Mouse (Mus musculus) limb, embryonic 13.5 days (tissue): ENCODE results near the gene Ndufb8. TPM values are rescaled to one million over a fixed set of nuclear protein-coding genes. Genes with fewer than 3 reads are reported as not detected.
A peak's percentile ranks its signal among the peaks of the same experiment; 100 is the strongest.

Experiments used
- ATAC-seq: fragments of 200-750 bp; cut with Nextera tagmentation; 2 replicates; pipeline ENCODE4 v1.8.0; 2017; ENCODE audit warnings: low read depth, moderate number of reproducible peaks, moderate TSS enrichment; ENCODE audit not compliant: low FRiP score
- H3K27ac ChIP-seq: fragments of 300-500 bp; sonication (generic); 2 replicates; pipeline ENCODE4 v1.5.1; 2015; ENCODE audit warnings: inconsistent platforms, mild to moderate bottlenecking, moderate library complexity
- H3K27me3 ChIP-seq: fragments of 300-500 bp; sonication (generic); 2 replicates; pipeline ENCODE4 v1.6.1; 2015; ENCODE audit warnings: mild to moderate bottlenecking, inconsistent platforms
- H3K36me3 ChIP-seq: fragments of 300-500 bp; sonication (generic); 2 replicates; pipeline ENCODE4 v1.6.1; 2015; ENCODE audit warnings: inconsistent platforms, mild to moderate bottlenecking, moderate library complexity
- H3K4me1 ChIP-seq: fragments of 300-500 bp; sonication (generic); 2 replicates; pipeline ENCODE4 v1.6.1; 2015; ENCODE audit warnings: inconsistent platforms
- H3K4me2 ChIP-seq: fragments of 300-500 bp; sonication (generic); replicated peaks from 2 replicates; pipeline ENCODE4 v1.6.1; 2015; ENCODE audit warnings: inconsistent platforms, mild to moderate bottlenecking, moderate library complexity
- H3K4me3 ChIP-seq: fragments of 300-500 bp; sonication (generic); 2 replicates; pipeline ENCODE4 v1.5.1; 2015; ENCODE audit warnings: moderate library complexity, mild to moderate bottlenecking, inconsistent platforms
- H3K9ac ChIP-seq: fragments of 300-500 bp; sonication (generic); 2 replicates; pipeline ENCODE4 v1.6.1; 2015; ENCODE audit warnings: mild to moderate bottlenecking, inconsistent platforms
- H3K9me3 ChIP-seq: fragments of 300-500 bp; sonication (generic); 2 replicates; pipeline ENCODE4 v1.6.1; 2016; ENCODE audit warnings: inconsistent platforms
- WGBS: fragments of 180-500 bp; shearing (Covaris S2); methylation state at CpG from one replicate; pipeline ENCODE4 v1.1.7; 2015; 5-methylcytosine and 5-hydroxymethylcytosine counted together
- polyA plus RNA-seq: library from polyadenylated mRNA; unstranded; fragments of >200 nt; fragmentation: Nextera tagmentation; extraction: Ambion mirVana; gene quantifications from 2 replicates; pipeline ENCODE4 v1.2.1, GENCODE M21; 2015

The Ndufb8 gene
- polyA plus RNA-seq: 497 and 524 TPM in 2 replicates

- Histone ChIP-seq H3K9me3 (no peaks in the 10 kb centered on the region), H3K36me3 (peaks cover 36% of the 10 kb centered on the region), H3K4me2 (peak within 1 kb of the TSS; percentile 93), H3K27ac (no peak within 1 kb of the TSS), H3K4me1 (peaks cover 15% of the 10 kb centered on the region), H3K9ac (peak within 1 kb of the TSS; percentile 88), H3K4me3 (peak within 1 kb of the TSS; percentile 96), H3K27me3 (peaks cover 6% of the 10 kb centered on the region; the same call in 1 of the 2 replicates)
- WGBS: 0% methylated on average over 50 of the region's 50 CpGs
- ATAC-seq: peak; percentile 91
Measured at GRCm38 (mm10) chr19:44554861-44555590, at the start of gene Ndufb8. Gene Ndufb8, minus strand, starts transcription at chr19:44555440.

DNA sequence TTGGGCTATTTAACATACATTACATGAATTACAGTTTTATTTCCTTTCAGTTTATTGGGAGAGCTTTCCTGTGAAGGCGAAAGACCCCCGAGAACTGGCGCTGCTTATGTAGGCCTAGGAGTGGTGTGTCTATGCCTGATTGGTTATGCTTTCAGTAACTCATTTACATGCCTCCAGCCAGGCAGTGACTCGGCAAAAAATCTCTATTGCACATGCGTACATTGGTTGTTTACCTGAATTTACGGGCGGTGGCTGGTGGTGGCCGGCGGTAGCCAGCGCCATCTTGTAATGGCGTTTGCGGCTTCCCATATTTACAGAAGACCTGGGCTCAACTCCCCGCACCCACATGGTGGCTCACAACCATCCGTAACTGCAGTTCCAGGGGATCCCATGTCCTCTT, 38.9 kb upstream of the Ndufb8 start:
- Histone ChIP-seq H3K9ac (no peak overlapping the region), H3K27me3 (peaks cover 22% of the 10 kb centered on the region), H3K4me2 (no peak overlapping the region), H3K9me3 (no peaks in the 10 kb centered on the region), H3K4me1 (no peaks in the 10 kb centered on the region), H3K4me3 (no peak overlapping the region), H3K27ac (no peak overlapping the region), H3K36me3 (no peaks in the 10 kb centered on the region)
- no peak for ATAC-seq
- WGBS: 93% methylated on average over 14 of the region's 14 CpGs

- H3K4me3 ChIP-seq: no peak overlapping the region
Measured at GRCm38 (mm10) chr19:44591638-44592037, 36.4 kb upstream of the Ndufb8 start.

GRCm38 (mm10) chr19:44590992-44591391, 35.8 kb upstream of the Ndufb8 start:
- H3K9me3 ChIP-seq: no peaks in the 10 kb centered on the region
- H3K9ac ChIP-seq: no peak overlapping the region
- H3K4me3 ChIP-seq: no peak overlapping the region
- no peak overlapping the region for H3K4me2 ChIP-seq
- no peaks in the 10 kb centered on the region for H3K4me1 ChIP-seq
- H3K36me3 ChIP-seq: no peaks in the 10 kb centered on the region
- H3K27me3 ChIP-seq: peaks cover 39% of the 10 kb centered on the region
- no peak overlapping the region for H3K27ac ChIP-seq
- no peak for ATAC-seq
- WGBS: 87% methylated on average over 18 of the region's 18 CpGs

More at GRCm38 (mm10) chr19:44591638-44592037, 36.4 kb upstream of the Ndufb8 start:
- peaks cover 37% of the 10 kb centered on the region for H3K27me3 ChIP-seq
- no peaks in the 10 kb centered on the region for H3K4me1 ChIP-seq
- H3K9me3 ChIP-seq: no peaks in the 10 kb centered on the region
- H3K9ac ChIP-seq: no peak overlapping the region
- H3K27ac ChIP-seq: no peak overlapping the region
- no peaks in the 10 kb centered on the region for H3K36me3 ChIP-seq
- 77% methylated on average over 6 of the region's 6 CpGs for WGBS
- ATAC-seq: no peak
- H3K4me2 ChIP-seq: no peak overlapping the region

GRCm38 (mm10) chr19:44589591-44590223, 34.5 kb upstream of the Ndufb8 start:
- Histone ChIP-seq H3K4me3 (no peak overlapping the region), H3K27me3 (peaks cover 52% of the 10 kb centered on the region)

GRCm38 (mm10) chr19:44588036-44588435, 32.8 kb upstream of the Ndufb8 start:
- Histone ChIP-seq H3K27ac (no peak overlapping the region), H3K4me3 (no peak overlapping the region), H3K4me1 (no peaks in the 10 kb centered on the region), H3K4me2 (no peak overlapping the region), H3K9ac (no peak overlapping the region), H3K36me3 (no peaks in the 10 kb centered on the region), H3K9me3 (no peaks in the 10 kb centered on the region), H3K27me3 (peaks cover 68% of the 10 kb centered on the region)
- 31% methylated on average over 4 of the region's 4 CpGs for WGBS
- no peak for ATAC-seq

More at GRCm38 (mm10) chr19:44589591-44590223, 34.5 kb upstream of the Ndufb8 start:
- Histone ChIP-seq H3K9me3 (no peaks in the 10 kb centered on the region), H3K27ac (no peak overlapping the region), H3K36me3 (no peaks in the 10 kb centered on the region), H3K9ac (no peak overlapping the region), H3K4me2 (no peak overlapping the region), H3K4me1 (no peaks in the 10 kb centered on the region)
- ATAC-seq: no peak
- 40% methylated on average over 7 of the region's 7 CpGs for WGBS

DNA sequence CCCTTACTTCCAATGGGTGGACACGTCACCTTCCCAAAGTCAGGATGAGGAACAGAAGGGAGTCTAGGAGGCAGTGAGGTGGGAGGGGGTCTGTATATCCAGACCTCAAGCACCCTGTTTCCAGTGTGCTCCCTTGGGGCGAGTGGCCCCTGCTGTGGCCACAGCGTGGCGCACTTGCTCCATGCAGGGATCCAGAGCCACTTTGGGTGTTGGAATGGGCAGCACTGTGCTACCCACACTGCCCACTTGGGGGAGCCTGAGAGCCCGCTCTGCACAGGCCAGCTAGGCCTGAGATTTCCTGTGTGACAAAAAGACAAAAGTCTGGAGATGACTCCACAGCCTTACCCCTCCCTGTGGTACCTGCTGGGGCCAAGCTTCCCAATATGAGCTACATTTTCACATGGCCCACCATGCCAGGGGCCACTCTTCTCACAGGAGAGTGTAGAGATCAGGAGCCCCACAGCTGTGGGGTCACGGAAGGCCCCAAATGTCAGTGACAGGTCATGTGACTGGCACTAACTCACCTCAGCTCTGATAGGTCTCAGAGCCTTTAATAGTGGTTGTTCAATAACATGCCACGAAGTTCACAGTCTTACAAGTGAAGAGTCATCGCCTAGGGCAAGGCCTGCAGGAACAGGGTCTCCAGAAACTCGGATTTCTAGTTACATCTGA, 27.5 kb upstream of the Ndufb8 start:
- peak; percentile 83 for ATAC-seq
- peaks cover 48% of the 10 kb centered on the region for H3K27me3 ChIP-seq

DNA sequence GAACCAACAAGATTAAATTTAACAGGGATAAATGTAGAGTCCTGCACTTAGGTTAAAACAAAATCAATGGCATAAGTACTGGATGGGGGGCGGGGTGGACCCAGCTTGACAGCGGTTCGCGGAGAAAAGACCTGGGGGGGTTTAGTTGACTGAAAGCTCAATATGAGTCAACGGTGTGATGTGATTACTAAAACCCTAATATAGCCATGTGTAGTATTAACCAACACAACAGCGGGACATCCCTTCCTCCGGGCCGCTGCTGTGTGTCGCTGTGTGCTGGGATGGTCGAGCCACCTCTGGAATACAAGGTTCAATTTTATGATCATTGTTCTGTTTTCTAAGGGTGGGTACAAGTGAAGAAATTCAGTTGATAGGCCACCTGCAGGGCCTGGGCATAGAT, 26.9 kb upstream of the Ndufb8 start:
- no peaks in the 10 kb centered on the region for H3K4me1 ChIP-seq
- 83% methylated on average over 10 of the region's 10 CpGs for WGBS
- no peak for ATAC-seq
- H3K27me3 ChIP-seq: peaks cover 42% of the 10 kb centered on the region
- no peak overlapping the region for H3K4me3 ChIP-seq
- peaks cover 4% of the 10 kb centered on the region; the same call in 1 of the 2 replicates for H3K36me3 ChIP-seq
- H3K4me2 ChIP-seq: no peak overlapping the region
- H3K9ac ChIP-seq: no peak overlapping the region
- H3K27ac ChIP-seq: no peak overlapping the region
- H3K9me3 ChIP-seq: no peaks in the 10 kb centered on the region

More for the DNA sequence above, 27.5 kb upstream of the Ndufb8 start:
- no peak overlapping the region for H3K27ac ChIP-seq
- no peak overlapping the region for H3K4me2 ChIP-seq
- H3K4me3 ChIP-seq: no peak overlapping the region
- 0 out of 2 replicates have a peak overlapping the region, but pooled peaks have one; percentile 25 for H3K9ac ChIP-seq
- WGBS: 34% methylated on average over 9 of the region's 9 CpGs
- H3K36me3 ChIP-seq: no peaks in the 10 kb centered on the region; the same call in 1 of the 2 replicates
- H3K4me1 ChIP-seq: no peaks in the 10 kb centered on the region
- H3K9me3 ChIP-seq: no peaks in the 10 kb centered on the region

DNA sequence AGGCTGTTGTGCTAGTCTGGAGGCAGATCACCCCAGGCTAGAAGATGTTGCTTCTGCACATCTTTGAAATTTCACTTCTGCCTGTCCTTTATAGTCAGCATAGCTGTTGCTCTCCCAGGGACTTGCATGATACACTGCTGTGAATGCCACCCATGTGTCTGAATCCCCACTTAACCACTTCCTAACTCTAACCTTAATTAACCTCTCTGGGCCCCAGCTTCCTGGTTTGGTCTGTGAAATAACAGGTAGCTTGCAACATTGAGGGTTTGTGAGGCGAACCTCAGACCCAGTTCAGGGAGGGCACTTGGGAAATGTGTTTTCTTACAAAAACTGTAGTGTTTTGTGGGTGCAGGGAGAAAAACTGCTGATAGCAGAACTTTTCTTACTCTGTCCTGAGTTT, 22.8 kb upstream of the Ndufb8 start:
- Histone ChIP-seq H3K4me2 (no peak overlapping the region), H3K27ac (no peak overlapping the region), H3K9me3 (no peaks in the 10 kb centered on the region), H3K9ac (no peak overlapping the region), H3K4me1 (no peaks in the 10 kb centered on the region), H3K36me3 (peaks cover 30% of the 10 kb centered on the region), H3K27me3 (0 out of 2 replicates have a peak, but pooled peaks cover 2% of the 10 kb centered on the region), H3K4me3 (no peak overlapping the region)
- WGBS: 70% methylated on average over 1 of the region's 1 CpGs
- no peak for ATAC-seq

DNA sequence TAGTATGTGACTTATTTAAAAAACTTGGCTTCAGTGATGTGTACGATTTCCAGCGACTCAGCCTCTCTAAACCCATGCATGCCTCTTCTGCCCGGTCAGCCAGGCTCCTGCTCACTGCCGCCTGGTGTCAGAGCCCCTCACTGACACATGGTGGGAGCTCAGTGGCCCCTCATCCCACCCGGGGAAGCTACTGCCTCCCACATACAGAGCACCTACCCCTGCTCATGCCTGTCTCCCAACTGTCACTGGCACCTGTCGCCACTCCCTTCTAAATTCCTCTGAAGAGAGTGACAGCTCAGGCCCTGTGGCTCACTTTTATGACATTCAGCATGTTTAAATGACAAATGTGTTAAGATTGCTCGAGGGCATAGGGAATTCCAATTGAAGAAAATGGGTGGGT, 21.0 kb upstream of the Ndufb8 start:
- Histone ChIP-seq H3K4me1 (no peaks in the 10 kb centered on the region), H3K4me2 (no peak overlapping the region), H3K9ac (no peak overlapping the region), H3K36me3 (peaks cover 48% of the 10 kb centered on the region), H3K27me3 (no peaks in the 10 kb centered on the region), H3K4me3 (no peak overlapping the region), H3K27ac (no peak overlapping the region), H3K9me3 (no peaks in the 10 kb centered on the region)
- 72% methylated on average over 7 of the region's 7 CpGs for WGBS
- ATAC-seq: peak; percentile 48; the same call in 1 of the 2 replicates

DNA sequence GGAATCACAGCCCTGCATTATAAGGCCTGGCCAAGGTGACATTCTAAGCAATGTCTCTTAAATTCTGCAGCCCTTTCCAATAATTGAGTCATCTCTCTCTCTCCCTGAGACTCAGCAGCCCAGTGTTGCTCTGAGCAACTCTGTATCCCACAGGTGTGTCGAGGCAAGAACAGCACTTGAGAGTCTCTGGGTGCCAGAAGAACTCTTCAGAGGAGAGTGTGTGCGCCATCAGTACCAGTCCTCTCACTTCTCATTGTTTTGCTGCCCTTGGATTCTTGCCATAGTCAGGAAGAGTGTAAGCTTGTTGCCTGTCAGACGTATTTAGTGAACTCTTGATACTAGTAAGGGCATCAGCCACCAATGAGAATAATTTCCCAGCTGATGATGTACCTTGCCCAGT, 12.5 kb upstream of the Ndufb8 start:
- WGBS: 90% methylated on average over 3 of the region's 3 CpGs
- Histone ChIP-seq H3K9me3 (no peaks in the 10 kb centered on the region), H3K4me1 (peaks cover 25% of the 10 kb centered on the region), H3K9ac (no peak overlapping the region), H3K27ac (no peak overlapping the region), H3K4me2 (no peak overlapping the region), H3K27me3 (no peaks in the 10 kb centered on the region), H3K4me3 (no peak overlapping the region), H3K36me3 (peaks cover 78% of the 10 kb centered on the region)
- ATAC-seq: no peak

DNA sequence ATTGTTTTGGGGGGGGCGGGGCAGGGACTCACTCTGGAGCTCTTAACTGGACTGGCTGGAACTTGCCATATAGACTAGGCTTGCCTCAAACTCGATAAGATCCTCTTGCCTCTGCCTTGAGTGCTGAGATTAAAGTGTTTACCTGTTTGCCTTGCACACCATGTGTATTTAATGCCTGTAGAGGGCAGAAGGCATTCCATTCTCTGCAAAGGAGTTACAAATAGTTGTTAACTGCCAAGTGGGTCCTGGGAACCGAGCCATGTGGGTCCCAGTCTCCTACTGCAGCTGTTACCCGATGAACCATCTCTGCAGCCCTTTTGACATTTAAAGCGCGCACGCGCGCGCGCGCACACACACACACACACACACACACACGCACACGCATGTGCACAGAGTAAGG, 8.8 kb upstream of the Ndufb8 start:
- ATAC-seq: no peak
- Histone ChIP-seq H3K36me3 (peaks cover 41% of the 10 kb centered on the region), H3K27ac (no peak overlapping the region), H3K4me3 (peak overlapping the region; percentile 77), H3K4me1 (peaks cover 25% of the 10 kb centered on the region), H3K4me2 (peak overlapping the region; percentile 92), H3K9ac (no peak overlapping the region), H3K9me3 (no peaks in the 10 kb centered on the region), H3K27me3 (peaks cover 3% of the 10 kb centered on the region; the same call in 1 of the 2 replicates)
- 88% methylated on average over 14 of the region's 14 CpGs for WGBS
